Mouse (Mus musculus): Measurements from ENCODE around the gene Crhr2.

GRCm38 (mm10) chr6:55057427-55057826 is 75.4 kb downstream of the Crhr2 start:
- TF ChIP-seq CTCF (IDR thresholded peaks at IDR 0.05; ENCODE audit: low read depth) (no peak), EP300 (IDR thresholded peaks at IDR 0.05; ENCODE audit: low read depth) (no peak)

Measured in heart, postnatal 0 days (tissue).